Mouse (Mus musculus): ENCODE data around the gene Htr6. TPM values are rescaled to one million over a fixed set of nuclear protein-coding genes. Genes with fewer than 3 reads are reported as not detected.
A peak's percentile ranks its signal among the peaks of the same experiment; 100 is the strongest.

The Htr6 gene
- 0.22 and 0.51 TPM in 2 replicates for polyA plus RNA-seq (2015; fragmentation: Nextera tagmentation; extraction: Ambion mirVana)

GRCm38 (mm10) chr4:139075041-139075711 lies at the start of gene Htr6:
Gene Htr6, minus strand, starts transcription at chr4:139075570.
- Histone ChIP-seq H3K9ac (peak within 1 kb of the TSS; percentile 73), H3K27me3 (peaks cover 63% of the 10 kb centered on the region), H3K36me3 (no peaks in the 10 kb centered on the region), H3K27ac (no peak within 1 kb of the TSS), H3K4me2 (peak within 1 kb of the TSS; percentile 95), H3K9me3 (no peaks in the 10 kb centered on the region), H3K4me3 (peak within 1 kb of the TSS; percentile 65), H3K4me1 (peaks cover 23% of the 10 kb centered on the region)
- under 1% methylated on average over 72 of the region's 77 CpGs for WGBS
- ATAC-seq (ENCODE audit: insufficient number of reproducible peaks, insufficient read depth, low FRiP score, low TSS enrichment, low read depth) = no peak

DNA sequence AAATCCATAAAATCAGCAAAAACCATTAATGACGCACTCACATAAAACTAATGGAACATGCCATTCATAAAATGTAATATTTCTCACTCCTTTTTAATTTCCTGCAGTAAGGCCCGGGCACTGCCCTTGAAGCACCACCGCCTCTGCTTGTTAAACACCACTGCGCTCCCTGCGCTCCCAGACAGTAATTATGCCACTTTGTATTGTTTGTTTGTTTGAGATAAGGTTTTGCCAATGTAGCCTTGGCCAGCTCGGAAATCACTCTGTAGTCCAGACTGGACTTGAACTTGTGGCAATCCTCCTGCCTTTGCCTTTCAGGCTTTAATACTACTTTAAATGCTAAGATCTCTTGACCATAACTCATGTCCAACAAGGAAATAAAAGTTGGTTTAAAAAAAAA lies 49.6 kb upstream of the Htr6 start:
- no peak overlapping the region for H3K4me3 ChIP-seq
- no peak for ATAC-seq (ENCODE audit: insufficient number of reproducible peaks, insufficient read depth, low FRiP score, low TSS enrichment, low read depth)
- WGBS = 92% methylated on average over 6 of the region's 6 CpGs
- H3K27me3 ChIP-seq = no peaks in the 10 kb centered on the region
- H3K36me3 ChIP-seq = peaks cover 8% of the 10 kb centered on the region
- H3K9me3 ChIP-seq = peaks cover 10% of the 10 kb centered on the region; the same call in 1 of the 2 replicates
- no peak overlapping the region for H3K4me2 ChIP-seq
- no peak overlapping the region for H3K9ac ChIP-seq
- H3K27ac ChIP-seq = no peak overlapping the region
- H3K4me1 ChIP-seq = peaks cover 39% of the 10 kb centered on the region

- ATAC-seq (ENCODE audit: insufficient number of reproducible peaks, insufficient read depth, low FRiP score, low TSS enrichment, low read depth) = no peak
- Histone ChIP-seq H3K36me3 (peaks cover 8% of the 10 kb centered on the region), H3K27me3 (no peaks in the 10 kb centered on the region), H3K27ac (no peak overlapping the region), H3K9me3 (peaks cover 10% of the 10 kb centered on the region; the same call in 1 of the 2 replicates), H3K4me1 (peaks cover 34% of the 10 kb centered on the region), H3K4me2 (no peak overlapping the region), H3K9ac (no peak overlapping the region), H3K4me3 (no peak overlapping the region)
- WGBS = 93% methylated on average over 4 of the region's 4 CpGs
These were observed 47.2 kb upstream of the Htr6 start for GRCm38 (mm10) chr4:139122557-139122956.

DNA sequence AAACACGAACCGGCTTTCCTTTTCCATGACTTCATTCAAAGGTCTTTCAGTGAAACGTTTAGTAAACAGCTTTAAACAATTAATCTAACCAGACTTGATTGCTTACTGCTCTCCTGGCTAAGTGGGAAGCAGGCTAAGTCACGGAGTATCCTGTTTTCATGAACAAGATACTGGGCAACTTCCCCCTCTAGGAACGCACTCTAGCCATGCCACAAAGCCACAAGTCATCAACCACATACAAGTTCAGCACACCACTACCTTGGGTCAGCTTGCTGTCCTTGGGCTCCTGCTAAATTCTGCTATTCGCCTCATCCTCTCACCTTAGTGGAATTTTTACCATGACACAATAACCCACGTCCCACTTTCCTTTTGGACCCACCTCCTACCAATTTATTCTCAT lies 45.6 kb upstream of the Htr6 start:
- no peak for ATAC-seq (ENCODE audit: insufficient number of reproducible peaks, insufficient read depth, low FRiP score, low TSS enrichment, low read depth)
- H3K9ac ChIP-seq = no peak overlapping the region
- H3K27ac ChIP-seq = peak overlapping the region; percentile 78
- H3K27me3 ChIP-seq = no peaks in the 10 kb centered on the region
- peaks cover 37% of the 10 kb centered on the region for H3K4me1 ChIP-seq
- H3K4me3 ChIP-seq = no peak overlapping the region
- H3K36me3 ChIP-seq = no peaks in the 10 kb centered on the region
- H3K9me3 ChIP-seq = 0 out of 2 replicates have a peak, but pooled peaks cover 3% of the 10 kb centered on the region
- WGBS = 45% methylated on average over 7 of the region's 7 CpGs
- H3K4me2 ChIP-seq = peak overlapping the region; percentile 9; the same call in 1 of the 2 replicates

GRCm38 (mm10) chr4:139120281-139120814 lies 45.0 kb upstream of the Htr6 start:
- Histone ChIP-seq H3K27ac (peak overlapping the region; percentile 78), H3K9me3 (0 out of 2 replicates have a peak, but pooled peaks cover 3% of the 10 kb centered on the region), H3K4me1 (peaks cover 41% of the 10 kb centered on the region), H3K27me3 (no peaks in the 10 kb centered on the region), H3K4me3 (no peak overlapping the region), H3K36me3 (no peaks in the 10 kb centered on the region), H3K9ac (no peak overlapping the region), H3K4me2 (peak overlapping the region; percentile 9)
- 50% methylated on average over 4 of the region's 4 CpGs for WGBS
- no peak for ATAC-seq (ENCODE audit: insufficient number of reproducible peaks, insufficient read depth, low FRiP score, low TSS enrichment, low read depth)

DNA sequence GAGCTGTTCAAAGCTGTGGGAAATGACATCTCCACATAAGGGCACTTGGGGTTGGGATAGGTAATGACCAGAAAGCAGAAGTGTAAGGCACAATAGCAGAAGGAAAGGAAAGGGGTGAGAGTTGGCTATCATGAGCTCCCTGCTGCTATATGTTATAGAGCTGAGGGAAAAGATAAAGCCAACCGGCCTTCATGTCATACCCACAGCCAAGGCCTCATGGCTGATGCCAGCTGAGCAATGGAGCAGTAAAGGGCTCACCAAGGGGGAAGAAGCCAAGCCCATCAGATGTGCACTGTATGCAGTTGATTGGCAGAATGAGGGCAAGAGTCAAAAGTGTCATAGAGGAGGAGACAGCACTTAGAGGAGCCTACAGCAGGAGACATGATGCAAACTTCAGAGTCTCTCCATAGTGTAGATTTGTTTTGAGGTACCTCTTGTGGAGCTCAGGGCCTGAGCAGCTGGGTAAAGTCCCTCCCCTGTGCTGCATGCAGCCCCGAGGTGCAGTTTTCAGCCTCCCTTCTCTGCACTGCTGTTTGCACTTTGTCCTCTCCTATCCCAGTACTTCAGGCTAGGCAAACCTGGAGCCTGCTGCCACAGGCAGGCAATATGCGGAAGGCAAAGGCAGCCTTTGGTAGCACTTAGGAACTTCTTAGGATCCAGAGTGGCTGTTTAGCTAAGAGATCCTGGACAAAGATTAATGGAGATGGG lies 41.1 kb upstream of the Htr6 start:
- Histone ChIP-seq H3K27me3 (no peaks in the 10 kb centered on the region), H3K4me1 (peaks cover 62% of the 10 kb centered on the region), H3K9ac (no peak overlapping the region), H3K36me3 (no peaks in the 10 kb centered on the region; the same call in 1 of the 2 replicates), H3K4me3 (no peak overlapping the region), H3K9me3 (0 out of 2 replicates have a peak, but pooled peaks cover under 1% of the 10 kb centered on the region), H3K4me2 (no peak overlapping the region), H3K27ac (no peak overlapping the region)
- ATAC-seq (ENCODE audit: insufficient number of reproducible peaks, insufficient read depth, low FRiP score, low TSS enrichment, low read depth) = no peak
- WGBS = 76% methylated on average over 3 of the region's 3 CpGs

DNA sequence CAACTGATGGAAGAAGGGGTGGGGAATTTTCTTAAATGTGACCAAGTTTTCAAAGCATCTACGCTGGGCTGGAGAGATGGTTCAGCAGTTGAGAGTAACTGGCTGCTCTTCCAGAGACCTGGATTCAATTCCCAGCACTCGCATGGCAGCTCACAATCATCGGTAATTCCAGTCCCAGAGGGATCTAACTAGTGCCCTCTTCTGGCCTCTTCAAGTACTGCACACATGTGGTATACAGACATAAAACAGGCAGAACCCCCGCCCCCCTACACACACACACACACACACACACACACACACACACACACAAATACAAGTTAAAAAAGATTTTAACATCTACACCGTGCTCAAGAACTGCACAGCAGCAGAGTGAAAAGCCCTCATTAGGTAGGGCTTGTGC lies 40.4 kb upstream of the Htr6 start:
- no peaks in the 10 kb centered on the region for H3K27me3 ChIP-seq
- H3K4me1 ChIP-seq = peaks cover 62% of the 10 kb centered on the region
- H3K4me2 ChIP-seq = no peak overlapping the region
- H3K27ac ChIP-seq = no peak overlapping the region
- H3K36me3 ChIP-seq = no peaks in the 10 kb centered on the region; the same call in 1 of the 2 replicates
- no peak for ATAC-seq (ENCODE audit: insufficient number of reproducible peaks, insufficient read depth, low FRiP score, low TSS enrichment, low read depth)
- WGBS = 76% methylated on average over 5 of the region's 5 CpGs
- H3K9me3 ChIP-seq = no peaks in the 10 kb centered on the region
- H3K4me3 ChIP-seq = no peak overlapping the region
- H3K9ac ChIP-seq = no peak overlapping the region

DNA sequence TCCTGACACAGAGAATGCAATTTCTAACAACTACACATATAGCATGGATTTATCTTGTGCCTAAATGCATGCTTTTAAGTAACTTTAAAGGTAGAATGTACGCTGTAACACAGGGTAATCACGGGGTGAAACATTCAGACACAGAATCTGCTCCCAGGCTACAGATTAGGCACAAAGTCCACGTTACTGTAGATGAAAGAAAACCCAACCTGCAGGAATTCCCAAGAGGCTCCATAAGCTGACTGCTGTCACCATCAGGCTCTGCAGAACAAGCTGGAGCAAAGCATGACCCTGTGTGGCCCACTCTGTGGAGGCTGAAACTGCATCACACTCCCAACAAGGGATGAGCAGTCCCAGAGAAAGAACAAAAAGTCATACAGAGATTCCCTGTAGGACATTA lies 37.1 kb upstream of the Htr6 start:
- Histone ChIP-seq H3K9ac (no peak overlapping the region), H3K9me3 (no peaks in the 10 kb centered on the region), H3K4me2 (no peak overlapping the region), H3K4me3 (no peak overlapping the region), H3K36me3 (no peaks in the 10 kb centered on the region; the same call in 1 of the 2 replicates), H3K4me1 (peaks cover 64% of the 10 kb centered on the region), H3K27ac (0 out of 2 replicates have a peak overlapping the region, but pooled peaks have one; percentile 5), H3K27me3 (no peaks in the 10 kb centered on the region)
- no peak for ATAC-seq (ENCODE audit: insufficient number of reproducible peaks, insufficient read depth, low FRiP score, low TSS enrichment, low read depth)
- 55% methylated on average over 3 of the region's 3 CpGs for WGBS

- Histone ChIP-seq H3K27ac (peak overlapping the region; percentile 77), H3K27me3 (no peaks in the 10 kb centered on the region), H3K4me3 (no peak overlapping the region), H3K4me1 (peaks cover 71% of the 10 kb centered on the region), H3K9me3 (no peaks in the 10 kb centered on the region), H3K9ac (no peak overlapping the region), H3K4me2 (no peak overlapping the region), H3K36me3 (no peaks in the 10 kb centered on the region; the same call in 1 of the 2 replicates)
- 26% methylated on average over 3 of the region's 3 CpGs for whole genome bisulfite sequencing
- ATAC-seq (ENCODE audit: insufficient number of reproducible peaks, insufficient read depth, low FRiP score, low TSS enrichment, low read depth) = no peak
These were observed 36.1 kb upstream of the Htr6 start for GRCm38 (mm10) chr4:139111421-139111820.

DNA sequence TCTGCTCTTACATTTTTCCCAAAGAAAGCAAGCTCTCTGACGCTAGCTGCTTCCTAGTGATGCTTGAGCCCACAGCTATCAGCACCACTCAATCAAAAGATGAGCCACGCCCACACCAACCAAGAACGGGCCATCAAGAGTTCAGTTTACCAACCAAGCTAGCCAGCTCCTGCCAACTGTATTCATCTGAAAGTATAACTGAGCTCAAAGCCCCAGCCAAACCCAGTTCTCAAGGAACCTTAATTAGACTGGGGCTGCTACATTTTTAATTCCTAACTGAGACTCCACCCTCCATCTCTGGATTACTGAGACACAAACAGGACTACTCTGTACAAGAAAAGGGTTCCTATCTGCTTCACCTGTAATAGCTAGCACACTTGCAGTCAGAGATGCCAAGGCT lies 35.5 kb upstream of the Htr6 start:
- ATAC-seq (ENCODE audit: insufficient number of reproducible peaks, insufficient read depth, low FRiP score, low TSS enrichment, low read depth) = no peak
- no peak overlapping the region for H3K4me2 ChIP-seq
- H3K36me3 ChIP-seq = no peaks in the 10 kb centered on the region; the same call in 1 of the 2 replicates
- H3K4me1 ChIP-seq = peaks cover 74% of the 10 kb centered on the region
- no peak overlapping the region for H3K9ac ChIP-seq
- WGBS = 54% methylated on average over 3 of the region's 3 CpGs
- no peaks in the 10 kb centered on the region for H3K9me3 ChIP-seq
- no peaks in the 10 kb centered on the region for H3K27me3 ChIP-seq
- no peak overlapping the region for H3K4me3 ChIP-seq
- peak overlapping the region; percentile 77 for H3K27ac ChIP-seq

GRCm38 (mm10) chr4:139105453-139105852 lies 30.1 kb upstream of the Htr6 start:
- Histone ChIP-seq H3K27ac (no peak overlapping the region), H3K9ac (no peak overlapping the region), H3K4me1 (peaks cover 81% of the 10 kb centered on the region), H3K4me3 (no peak overlapping the region), H3K36me3 (peaks cover 31% of the 10 kb centered on the region), H3K4me2 (no peak overlapping the region), H3K27me3 (no peaks in the 10 kb centered on the region), H3K9me3 (no peaks in the 10 kb centered on the region)
- 95% methylated on average over 1 of the region's 1 CpGs for WGBS
- no peak for ATAC-seq (ENCODE audit: insufficient number of reproducible peaks, insufficient read depth, low FRiP score, low TSS enrichment, low read depth)

Data from embryonic facial prominence, embryonic 13.5 days (tissue).